Mouse (Mus musculus): ENCODE results near the gene Emc8. TPM values are rescaled to one million over a fixed set of nuclear protein-coding genes. Genes with fewer than 3 reads are reported as not detected.

Emc8 gene
- polyA plus RNA-seq, 1 experiment from 2014 or later = 257 TPM

- Histone ChIP-seq H3K4me3 (peak overlapping the region; percentile 64), H3K9me3 (peaks cover 6% of the 10 kb centered on the region; the same call in 1 of the 2 replicates), H3K9ac (peak overlapping the region; percentile 67), H3K4me2 (replicated peaks) (peak overlapping the region; percentile 96), H3K4me1 (peaks cover 10% of the 10 kb centered on the region; the same call in 1 of the 2 replicates), H3K27me3 (peaks cover 25% of the 10 kb centered on the region), H3K36me3 (no peaks in the 10 kb centered on the region), H3K27ac (no peak overlapping the region)
- WGBS = under 1% methylated on average over 44 of the region's 44 CpGs
- 0 out of 2 replicates have a peak, but pooled peaks have one; percentile 52 for ATAC-seq (ENCODE audit: insufficient number of reproducible peaks, insufficient read depth, low FRiP score, low TSS enrichment)
Measured at GRCm38 (mm10) chr8:120633665-120634271, 34.6 kb downstream of the Emc8 start.

DNA sequence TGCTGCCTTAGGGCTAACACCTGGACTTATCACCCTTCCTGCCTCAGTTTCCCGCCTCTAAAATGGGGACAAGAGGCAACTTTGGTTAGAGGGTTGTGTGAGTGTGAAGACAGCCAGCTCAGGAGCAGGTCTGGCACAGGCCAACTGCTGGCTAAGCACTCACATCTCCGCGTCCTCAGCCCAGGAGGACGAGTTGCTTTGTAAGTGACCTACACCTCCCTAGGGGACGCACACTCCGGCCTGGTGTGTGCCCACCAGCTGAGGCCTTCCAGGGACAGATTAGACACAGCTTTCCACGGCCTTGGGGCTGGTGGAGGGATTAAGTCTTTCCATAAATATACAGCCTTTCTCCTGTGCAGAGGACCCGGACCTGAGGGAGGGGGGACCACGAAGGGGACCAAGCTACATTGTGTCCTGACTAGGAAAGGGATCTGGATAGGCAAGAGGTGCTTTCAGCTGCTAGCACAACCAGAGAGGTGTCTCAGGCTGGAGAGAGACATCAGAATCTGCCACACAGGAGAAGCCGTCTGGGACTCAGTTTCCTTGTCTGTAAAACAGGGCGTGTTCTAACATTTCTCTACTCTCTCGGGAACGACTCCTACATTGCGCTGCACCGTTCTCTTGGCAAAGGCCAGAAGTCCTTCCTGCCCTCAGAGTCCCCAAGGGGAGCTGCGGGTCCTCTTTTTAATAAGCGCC is 35.3 kb downstream of the Emc8 start:
- Histone ChIP-seq H3K36me3 (no peaks in the 10 kb centered on the region), H3K4me2 (replicated peaks) (peak overlapping the region; percentile 96), H3K4me3 (peak overlapping the region; percentile 64; the same call in 1 of the 2 replicates), H3K27me3 (peaks cover 25% of the 10 kb centered on the region), H3K9ac (no peak overlapping the region), H3K9me3 (peaks cover 6% of the 10 kb centered on the region; the same call in 1 of the 2 replicates), H3K4me1 (peaks cover 10% of the 10 kb centered on the region; the same call in 1 of the 2 replicates), H3K27ac (no peak overlapping the region)
- ATAC-seq (ENCODE audit: insufficient number of reproducible peaks, insufficient read depth, low FRiP score, low TSS enrichment) = 0 out of 2 replicates have a peak, but pooled peaks have one; percentile 2
- WGBS = 27% methylated on average over 17 of the region's 17 CpGs

DNA sequence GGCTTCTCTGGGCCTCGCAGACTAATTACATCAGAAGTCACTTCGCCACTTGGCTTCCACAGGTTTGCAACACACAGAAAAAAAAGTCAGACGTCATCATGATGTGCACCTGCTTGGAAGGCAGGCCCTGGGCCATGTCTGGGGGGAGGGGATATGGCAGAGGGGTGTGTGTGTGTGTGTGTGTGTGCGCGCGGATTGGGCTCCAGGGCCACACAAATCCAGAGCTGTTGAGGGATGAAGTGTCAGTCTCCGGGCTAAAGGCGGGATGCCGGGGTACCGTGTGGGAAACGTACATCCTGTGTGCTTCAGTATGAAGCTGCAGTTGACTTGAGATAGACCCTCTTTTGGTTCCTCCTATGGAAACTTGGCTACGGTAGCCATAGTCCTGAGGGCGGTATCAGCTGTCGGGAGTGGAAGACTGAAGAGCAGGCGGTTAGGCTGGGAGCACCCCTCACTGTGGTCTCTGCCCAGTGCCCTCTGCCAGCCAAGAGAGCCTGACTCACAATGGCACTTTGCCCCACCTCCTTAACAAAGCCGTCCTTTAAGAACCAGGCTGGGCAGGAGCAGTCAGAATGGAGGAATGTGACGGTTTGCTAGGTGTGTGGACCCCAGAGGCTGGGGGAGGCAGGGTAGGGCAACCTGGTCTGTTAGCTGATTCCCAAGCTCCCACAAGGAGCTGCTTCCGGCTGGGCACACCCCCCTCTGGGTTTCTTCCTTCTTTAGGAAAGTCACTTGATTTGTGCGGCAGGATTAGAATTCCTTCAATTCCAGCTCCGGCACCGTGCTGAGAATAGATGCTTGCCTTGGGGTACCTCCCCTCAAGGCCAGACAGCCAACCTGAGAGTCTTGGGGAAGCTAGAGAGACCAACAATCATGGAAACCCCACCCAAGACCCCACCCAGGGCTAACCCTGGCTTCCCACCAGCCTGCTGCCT is 36.7 kb downstream of the Emc8 start:
- ATAC-seq (ENCODE audit: insufficient number of reproducible peaks, insufficient read depth, low FRiP score, low TSS enrichment) = no peak
- 76% methylated on average over 21 of the region's 21 CpGs for WGBS
- peaks cover 25% of the 10 kb centered on the region for H3K27me3 ChIP-seq
- H3K4me2 ChIP-seq (replicated peaks) = no peak overlapping the region
- no peak overlapping the region for H3K27ac ChIP-seq
- no peak overlapping the region for H3K9ac ChIP-seq
- peaks cover 6% of the 10 kb centered on the region; the same call in 1 of the 2 replicates for H3K9me3 ChIP-seq
- no peaks in the 10 kb centered on the region for H3K36me3 ChIP-seq
- H3K4me1 ChIP-seq = peaks cover 10% of the 10 kb centered on the region; the same call in 1 of the 2 replicates
- H3K4me3 ChIP-seq = no peak overlapping the region

GRCm38 (mm10) chr8:120630848-120631247 is 37.5 kb downstream of the Emc8 start:
- Histone ChIP-seq H3K27ac (no peak overlapping the region), H3K4me1 (peaks cover 10% of the 10 kb centered on the region; the same call in 1 of the 2 replicates), H3K9ac (no peak overlapping the region), H3K27me3 (peaks cover 25% of the 10 kb centered on the region), H3K4me3 (no peak overlapping the region), H3K4me2 (replicated peaks) (no peak overlapping the region), H3K36me3 (no peaks in the 10 kb centered on the region), H3K9me3 (peaks cover 6% of the 10 kb centered on the region; the same call in 1 of the 2 replicates)
- 50% methylated on average over 6 of the region's 6 CpGs for WGBS
- ATAC-seq (ENCODE audit: insufficient number of reproducible peaks, insufficient read depth, low FRiP score, low TSS enrichment) = no peak

- Histone ChIP-seq H3K9ac (no peak overlapping the region), H3K4me2 (replicated peaks) (no peak overlapping the region), H3K9me3 (peaks cover 10% of the 10 kb centered on the region; the same call in 1 of the 2 replicates), H3K4me3 (no peak overlapping the region), H3K27ac (no peak overlapping the region), H3K4me1 (peaks cover 10% of the 10 kb centered on the region; the same call in 1 of the 2 replicates), H3K27me3 (peaks cover 24% of the 10 kb centered on the region), H3K36me3 (no peaks in the 10 kb centered on the region)
- no peak for ATAC-seq (ENCODE audit: insufficient number of reproducible peaks, insufficient read depth, low FRiP score, low TSS enrichment)
- 25% methylated on average over 5 of the region's 5 CpGs for WGBS
Measured at GRCm38 (mm10) chr8:120630031-120630430, 38.3 kb downstream of the Emc8 start.

DNA sequence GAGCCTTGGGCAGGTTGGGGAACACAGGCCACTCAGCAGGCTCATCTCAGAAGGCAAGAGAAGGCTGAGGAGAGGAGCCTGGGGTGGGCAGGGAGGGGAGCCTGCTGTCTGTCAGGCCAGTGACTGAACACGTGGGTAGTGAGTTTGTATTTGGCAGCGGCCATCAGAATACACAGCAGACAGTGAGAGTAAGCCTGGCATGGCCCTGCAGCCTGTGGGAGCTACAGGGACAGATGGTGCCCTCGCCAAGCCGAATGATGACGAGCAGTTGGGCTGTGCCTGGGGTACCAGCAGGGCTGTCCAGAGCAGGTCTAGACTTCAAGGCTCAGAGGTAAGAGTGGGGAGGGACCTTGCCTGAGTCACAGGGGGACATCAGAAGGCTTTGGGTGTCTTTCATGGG is 41.1 kb downstream of the Emc8 start:
- Histone ChIP-seq H3K4me3 (no peak overlapping the region), H3K27ac (no peak overlapping the region), H3K9ac (no peak overlapping the region), H3K36me3 (no peaks in the 10 kb centered on the region), H3K4me2 (replicated peaks) (no peak overlapping the region), H3K4me1 (0 out of 2 replicates have a peak, but pooled peaks cover 3% of the 10 kb centered on the region), H3K9me3 (peaks cover 4% of the 10 kb centered on the region; the same call in 1 of the 2 replicates), H3K27me3 (no peaks in the 10 kb centered on the region)
- ATAC-seq (ENCODE audit: insufficient number of reproducible peaks, insufficient read depth, low FRiP score, low TSS enrichment) = no peak
- WGBS = 86% methylated on average over 5 of the region's 5 CpGs

GRCm38 (mm10) chr8:120626461-120626860 is 41.9 kb downstream of the Emc8 start:
- Histone ChIP-seq H3K27me3 (no peaks in the 10 kb centered on the region), H3K4me1 (0 out of 2 replicates have a peak, but pooled peaks cover 3% of the 10 kb centered on the region), H3K4me2 (replicated peaks) (no peak overlapping the region), H3K9me3 (peaks cover 4% of the 10 kb centered on the region; the same call in 1 of the 2 replicates), H3K4me3 (no peak overlapping the region), H3K27ac (no peak overlapping the region), H3K36me3 (no peaks in the 10 kb centered on the region), H3K9ac (no peak overlapping the region)
- ATAC-seq (ENCODE audit: insufficient number of reproducible peaks, insufficient read depth, low FRiP score, low TSS enrichment) = no peak
- WGBS = 59% methylated on average over 11 of the region's 11 CpGs

GRCm38 (mm10) chr8:120623608-120624007 is 44.8 kb downstream of the Emc8 start:
- no peak overlapping the region for H3K27ac ChIP-seq
- 0 out of 2 replicates have a peak, but pooled peaks cover 8% of the 10 kb centered on the region for H3K4me1 ChIP-seq
- H3K4me2 ChIP-seq (replicated peaks) = no peak overlapping the region
- peaks cover 4% of the 10 kb centered on the region; the same call in 1 of the 2 replicates for H3K9me3 ChIP-seq
- H3K9ac ChIP-seq = no peak overlapping the region
- H3K4me3 ChIP-seq = no peak overlapping the region
- no peaks in the 10 kb centered on the region for H3K36me3 ChIP-seq
- WGBS = 28% methylated on average over 2 of the region's 2 CpGs
- no peak for ATAC-seq (ENCODE audit: insufficient number of reproducible peaks, insufficient read depth, low FRiP score, low TSS enrichment)
- H3K27me3 ChIP-seq = no peaks in the 10 kb centered on the region

DNA sequence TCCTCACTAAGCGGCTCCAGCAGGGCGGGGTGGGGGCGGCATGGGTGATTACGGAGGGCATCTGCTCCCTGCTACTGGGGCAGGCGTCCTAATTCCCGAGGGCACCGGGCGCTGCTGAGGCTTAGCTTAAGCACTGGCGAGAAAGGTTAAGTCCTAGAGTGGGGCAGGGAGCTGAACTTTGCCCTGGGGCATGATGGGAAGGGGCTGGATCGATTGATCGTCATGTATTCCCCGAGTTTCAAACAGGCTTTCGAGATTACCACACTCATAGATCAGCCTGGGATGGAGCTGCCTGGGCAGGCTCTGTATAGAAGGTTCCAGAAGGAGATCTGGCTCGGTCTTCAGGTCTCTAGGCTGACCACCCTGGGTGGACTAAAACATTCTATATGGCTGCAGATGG is 46.2 kb downstream of the Emc8 start:
- no peak for ATAC-seq (ENCODE audit: insufficient number of reproducible peaks, insufficient read depth, low FRiP score, low TSS enrichment)
- 74% methylated on average over 14 of the region's 14 CpGs for WGBS
- Histone ChIP-seq H3K27ac (no peak overlapping the region), H3K4me1 (peaks cover 12% of the 10 kb centered on the region), H3K4me3 (no peak overlapping the region), H3K27me3 (no peaks in the 10 kb centered on the region), H3K9ac (no peak overlapping the region), H3K36me3 (no peaks in the 10 kb centered on the region), H3K9me3 (peaks cover 4% of the 10 kb centered on the region; the same call in 1 of the 2 replicates), H3K4me2 (replicated peaks) (no peak overlapping the region)

GRCm38 (mm10) chr8:120620441-120620840 is 47.9 kb downstream of the Emc8 start:
- Histone ChIP-seq H3K9me3 (peaks cover 2% of the 10 kb centered on the region; the same call in 1 of the 2 replicates), H3K9ac (no peak overlapping the region), H3K36me3 (no peaks in the 10 kb centered on the region), H3K4me1 (peaks cover 27% of the 10 kb centered on the region), H3K4me3 (no peak overlapping the region), H3K27me3 (no peaks in the 10 kb centered on the region), H3K4me2 (replicated peaks) (no peak overlapping the region), H3K27ac (no peak overlapping the region)
- WGBS = 46% methylated on average over 7 of the region's 7 CpGs
- ATAC-seq (ENCODE audit: insufficient number of reproducible peaks, insufficient read depth, low FRiP score, low TSS enrichment) = no peak
